ENCODE assay signal across 30 mouse cellular contexts in genomic region chrX:163560521-163560920, GRCm38 (mm10). TPM values are rescaled to one million over a fixed set of nuclear protein-coding genes. Genes with fewer than 3 reads are reported as not detected.
DNase-seq lines count a peak whose midpoint lies in the region; ATAC-seq lines count a peak whose summit lies in the region.
"Had no signal": no experiment of that assay in that cellular context is flagged by ENCODE, and none has a peak within 500 bp of the region (broad histone marks: within the 10 kb centered on the region; RNA-seq: fewer than 3 reads in every experiment).

No protein-coding gene starts in this region.

- no peaks in the 10 kb centered on the region for H3K4me1 ChIP-seq in embryonic facial prominence, embryonic 14.5 days (ENCODE audit: control insufficient read depth, insufficient read depth, low read length)
- no peaks in the 10 kb centered on the region for H3K4me1 ChIP-seq in embryonic facial prominence, embryonic 10.5 days
- no peaks in the 10 kb centered on the region for H3K4me1 ChIP-seq in lung, embryonic 16.5 days (replicated peaks; ENCODE audit: control insufficient read depth, insufficient read depth, low read length)
- H3K4me1 ChIP-seq: embryonic facial prominence, embryonic 12.5 days; heart, embryonic 12.5 days; heart, embryonic 15.5 days; hindbrain, embryonic 10.5 days; hindbrain, embryonic 13.5 days had no signal

- H3K36me3 ChIP-seq in embryonic facial prominence, embryonic 14.5 days (ENCODE audit: control insufficient read depth, insufficient read depth, low read length): no peaks in the 10 kb centered on the region
- H3K36me3 ChIP-seq in embryonic facial prominence, embryonic 10.5 days (replicated peaks): no peaks in the 10 kb centered on the region
- H3K36me3 ChIP-seq in lung, embryonic 16.5 days (ENCODE audit: control insufficient read depth, insufficient read depth, low read length): no peaks in the 10 kb centered on the region
- H3K36me3 ChIP-seq: embryonic facial prominence, embryonic 12.5 days; heart, embryonic 12.5 days; heart, embryonic 15.5 days; hindbrain, embryonic 10.5 days; hindbrain, embryonic 13.5 days had no signal

- H3K4me2 ChIP-seq in embryonic facial prominence, embryonic 14.5 days (ENCODE audit: low read depth, low read length): no peak overlapping the region
- H3K4me2 ChIP-seq in lung, embryonic 16.5 days (ENCODE audit: low read depth, low read length): no peak overlapping the region
- H3K4me2 ChIP-seq: embryonic facial prominence, embryonic 12.5 days; heart, embryonic 12.5 days; heart, embryonic 15.5 days; hindbrain, embryonic 13.5 days had no signal

- ATAC-seq in embryonic facial prominence, embryonic 14.5 days (ENCODE audit: low read depth): no peak
- ATAC-seq in lung, embryonic 16.5 days (ENCODE audit: low read depth): peak; percentile 34; the same call in 1 of the 2 replicates
- ATAC-seq in inflammation-experienced regulatory T-cells, adult 6 months: no peak
- ATAC-seq: activated CD4-positive, CD25-positive, alpha-beta regulatory T cell, adult 4 months; CD4-positive, CD25-positive, alpha-beta regulatory T cell, adult 4 months; forebrain, embryonic 14.5 days; forebrain, postnatal 0 days; hindbrain, embryonic 16.5 days; intestine, embryonic 16.5 days had no signal

- no peak overlapping the region for H3K9ac ChIP-seq in embryonic facial prominence, embryonic 14.5 days (ENCODE audit: low read depth, low read length)
- no peak overlapping the region for H3K9ac ChIP-seq in lung, embryonic 16.5 days (ENCODE audit: low read length)
- H3K9ac ChIP-seq: embryonic facial prominence, embryonic 12.5 days; forebrain, postnatal 0 days; heart, embryonic 12.5 days; heart, embryonic 15.5 days; hindbrain, embryonic 13.5 days had no signal

- no peak overlapping the region for H3K27ac ChIP-seq in embryonic facial prominence, embryonic 14.5 days (replicated peaks; ENCODE audit: low read depth, low read length)
- no peak overlapping the region for H3K27ac ChIP-seq in embryonic facial prominence, embryonic 10.5 days (replicated peaks)
- no peak overlapping the region for H3K27ac ChIP-seq in lung, embryonic 16.5 days (ENCODE audit: low read length)
- H3K27ac ChIP-seq: embryonic facial prominence, embryonic 12.5 days; gastrocnemius, adult 2 months; heart, embryonic 15.5 days; hindbrain, embryonic 10.5 days; hindbrain, embryonic 13.5 days had no signal

- H3K27me3 ChIP-seq in embryonic facial prominence, embryonic 14.5 days (replicated peaks; ENCODE audit: control insufficient read depth, insufficient read depth, low read length): peaks cover 7% of the 10 kb centered on the region; the same call in 1 of the 2 replicates
- H3K27me3 ChIP-seq in embryonic facial prominence, embryonic 10.5 days (replicated peaks; ENCODE audit: low read depth, poor library complexity, severe bottlenecking): peaks cover 79% of the 10 kb centered on the region
- H3K27me3 ChIP-seq in lung, embryonic 16.5 days (ENCODE audit: control insufficient read depth, insufficient read depth, low read depth, low read length): no peaks in the 10 kb centered on the region; the same call in 1 of the 2 replicates
- H3K27me3 ChIP-seq: heart, embryonic 12.5 days; heart, embryonic 15.5 days had no signal

- DNase-seq in embryonic facial prominence, embryonic 14.5 days (ENCODE audit: low spot score): peak; percentile 16
- no peak for DNase-seq in embryonic facial prominence, embryonic 10.5 days (ENCODE audit: low spot score)
- DNase-seq in lung, postnatal 10 days: no peak
- DNase-seq in NIH3T3 (ENCODE audit: low read depth): peak; percentile 63
- peak; percentile 23 for DNase-seq in fat pad, adult 2 months (ENCODE audit: extremely low read depth, low read depth, low spot score)
- no peak for DNase-seq in ovary, postnatal 10 days (ENCODE audit: low spot score)
- DNase-seq: adrenal gland, postnatal 14 days; cerebellum, adult 18-20 months; cerebellum, adult 9-10 months; cerebellum, postnatal 14 days; forebrain, postnatal 0 days; gastrocnemius, adult 2 months; gastrocnemius, postnatal 14 days; heart, adult 18-20 months; heart, postnatal 10 days; heart, postnatal 36 days had no signal

- WGBS in embryonic facial prominence, embryonic 14.5 days: 67% methylated on average over 3 of the region's 3 CpGs
- 83% methylated on average over 3 of the region's 3 CpGs for WGBS in embryonic facial prominence, embryonic 10.5 days
- 46% methylated on average over 3 of the region's 3 CpGs for WGBS in lung, embryonic 16.5 days

- no peaks in the 10 kb centered on the region for H3K9me3 ChIP-seq in embryonic facial prominence, embryonic 14.5 days (ENCODE audit: control insufficient read depth, low read length)
- no peaks in the 10 kb centered on the region for H3K9me3 ChIP-seq in embryonic facial prominence, embryonic 10.5 days
- no peaks in the 10 kb centered on the region for H3K9me3 ChIP-seq in lung, embryonic 16.5 days (ENCODE audit: control insufficient read depth, low read length)
- H3K9me3 ChIP-seq: embryonic facial prominence, embryonic 12.5 days; heart, embryonic 12.5 days; heart, embryonic 15.5 days; hindbrain, embryonic 10.5 days; hindbrain, embryonic 13.5 days had no signal

- H3K4me3 ChIP-seq in embryonic facial prominence, embryonic 14.5 days (ENCODE audit: low read depth, low read length): no peak overlapping the region
- H3K4me3 ChIP-seq in embryonic facial prominence, embryonic 10.5 days: no peak overlapping the region
- no peak overlapping the region for H3K4me3 ChIP-seq in lung, embryonic 16.5 days (ENCODE audit: low read length)
- H3K4me3 ChIP-seq: embryonic facial prominence, embryonic 12.5 days; gastrocnemius, adult 2 months; heart, embryonic 12.5 days; heart, embryonic 15.5 days; hindbrain, embryonic 10.5 days; hindbrain, embryonic 13.5 days had no signal

RNA-seq across cellular contexts. Expression of gene Grpr, which starts 11.0 kb away (rescaled TPM):
- polyA plus RNA-seq in embryonic facial prominence, embryonic 14.5 days (2014; fragmentation: Nextera tagmentation; extraction: Ambion mirVana): 0.60 and 0.77 TPM in 2 replicates
- polyA plus RNA-seq in embryonic facial prominence, embryonic 10.5 days (2016; fragmentation: Nextera tagmentation; extraction: Ambion mirVana): 0.08 and 0.11 TPM in 2 replicates
- polyA plus RNA-seq in lung, embryonic 16.5 days (2015; fragmentation: Nextera tagmentation; extraction: Ambion mirVana): 0.39 and 0.53 TPM in 2 replicates
- not detected for polyA plus RNA-seq in inflammation-experienced regulatory T-cells, adult 6 months (2017; shearing (Covaris generic))
- polyA plus RNA-seq: activated CD4-positive, CD25-positive, alpha-beta regulatory T cell, adult 4 months; C2C12; CD4-positive, CD25-positive, alpha-beta regulatory T cell, adult 4 months; forebrain, embryonic 11.5 days had no signal

Comparison
In these comparisons a context has a peak if more than half of its experiments do, and no peak if none do; other contexts are left out.
1. DNase-seq: peak in embryonic facial prominence, embryonic 14.5 days (single experiment), NIH3T3 (single experiment) and fat pad, adult 2 months (single experiment); none in embryonic facial prominence, embryonic 10.5 days (single experiment), lung, postnatal 10 days (single experiment) and ovary, postnatal 10 days (single experiment).